Mouse (Mus musculus): ENCODE measurements around the gene Hoxa11. TPM values are rescaled to one million over a fixed set of nuclear protein-coding genes. Genes with fewer than 3 reads are reported as not detected.

Hoxa11 gene
- not detected in 2 replicates for total RNA-seq (2021)
- long read RNA-seq, experiment 1: 0 reads
- long read RNA-seq, experiment 2: 0 reads

- no peak for DNase-seq
Measured at GRCm38 (mm10) chr6:52245757-52246142, at the start of gene Hoxa11. Gene Hoxa11 (minus strand): TSS chr6:52245810.

- no peak for DNase-seq
Measured at GRCm38 (mm10) chr6:52294616-52295015, 49.0 kb upstream of the Hoxa11 start.

DNA sequence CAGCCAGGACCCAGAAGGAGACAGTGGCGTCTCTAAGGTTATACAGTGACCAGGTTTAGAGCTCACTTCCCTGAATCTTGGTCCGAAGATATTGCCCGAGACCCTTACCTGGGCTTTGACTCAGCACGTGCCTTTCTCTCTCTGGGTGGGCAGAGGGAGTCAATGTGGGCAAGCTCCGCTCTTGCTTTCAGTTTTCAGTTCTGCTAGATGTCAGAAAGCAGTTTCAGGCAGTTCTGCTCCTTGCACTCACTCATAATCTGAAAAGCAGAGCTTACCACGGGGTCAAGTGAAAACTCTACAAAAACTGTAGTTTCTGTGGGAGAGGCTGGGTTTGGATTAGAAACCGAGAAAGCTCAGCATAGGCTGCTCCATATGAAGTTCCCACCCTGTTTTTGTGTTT lies 46.7 kb upstream of the Hoxa11 start:
- DNase-seq: no peak

GRCm38 (mm10) chr6:52291021-52291860 lies 45.6 kb upstream of the Hoxa11 start:
- DNase-seq: peak; percentile 50

DNA sequence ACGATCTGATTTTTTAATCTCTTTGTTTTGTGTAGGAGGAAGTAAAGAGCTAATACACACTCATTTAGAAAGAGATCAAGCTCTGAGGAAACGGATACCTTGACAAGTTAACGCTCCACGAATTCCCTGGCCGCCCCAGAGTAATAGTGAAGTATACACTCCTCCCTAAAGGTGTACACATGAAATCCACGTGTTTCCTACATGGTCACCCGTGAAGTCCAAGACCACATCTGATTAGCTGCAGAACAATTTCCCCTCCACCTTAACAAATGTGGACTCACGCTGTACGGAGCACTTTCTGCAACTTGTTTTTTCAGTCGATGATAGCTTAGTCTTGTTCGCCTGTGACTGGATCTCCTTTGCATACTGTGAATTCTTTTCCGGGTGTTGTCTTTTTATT lies 44.6 kb upstream of the Hoxa11 start:
- no peak for DNase-seq

GRCm38 (mm10) chr6:52283896-52284295 lies 38.3 kb upstream of the Hoxa11 start:
- DNase-seq: peak; percentile 55

GRCm38 (mm10) chr6:52281084-52281483 lies 35.5 kb upstream of the Hoxa11 start:
- DNase-seq: no peak

DNA sequence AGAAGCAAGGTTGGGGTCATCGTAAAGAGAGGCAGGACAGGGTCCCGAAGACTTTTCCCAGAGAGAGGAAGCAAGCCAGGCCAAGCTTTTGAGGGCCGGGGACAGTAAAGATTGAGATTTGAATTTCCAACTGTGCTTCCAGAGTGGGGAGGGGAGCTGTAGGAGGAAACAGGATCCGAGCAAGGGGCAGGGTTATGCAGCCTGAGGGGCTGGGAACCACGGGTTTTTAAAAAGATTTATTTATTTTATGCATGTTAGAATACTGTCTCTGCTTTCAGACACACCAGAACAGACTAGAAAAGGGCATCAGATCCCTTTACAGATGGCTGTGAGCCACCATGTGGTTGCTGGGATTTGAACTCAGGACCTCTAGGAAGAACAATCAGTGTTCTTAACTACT lies 31.3 kb upstream of the Hoxa11 start:
- DNase-seq: no peak

- DNase-seq: no peak
Measured at GRCm38 (mm10) chr6:52276382-52276781, 30.8 kb upstream of the Hoxa11 start.

GRCm38 (mm10) chr6:52275563-52276280 lies 30.1 kb upstream of the Hoxa11 start:
- DNase-seq: no peak

- no peak for DNase-seq
Measured at GRCm38 (mm10) chr6:52274576-52274975, 29.0 kb upstream of the Hoxa11 start.

- no peak for DNase-seq
Measured at GRCm38 (mm10) chr6:52273656-52274280, 28.2 kb upstream of the Hoxa11 start.

GRCm38 (mm10) chr6:52272766-52273655 lies 27.4 kb upstream of the Hoxa11 start:
- no peak for DNase-seq

GRCm38 (mm10) chr6:52270494-52271480 lies 25.2 kb upstream of the Hoxa11 start:
- DNase-seq: peak; percentile 76

GRCm38 (mm10) chr6:52268756-52269155 lies 23.1 kb upstream of the Hoxa11 start:
- DNase-seq: no peak

- no peak for DNase-seq
Measured at GRCm38 (mm10) chr6:52268341-52268740, 22.7 kb upstream of the Hoxa11 start.

GRCm38 (mm10) chr6:52267691-52268090 lies 22.1 kb upstream of the Hoxa11 start:
- DNase-seq: no peak

GRCm38 (mm10) chr6:52267221-52267620 lies 21.6 kb upstream of the Hoxa11 start:
- DNase-seq: no peak

- no peak for DNase-seq
Measured at GRCm38 (mm10) chr6:52266666-52266985, 21.0 kb upstream of the Hoxa11 start.

DNA sequence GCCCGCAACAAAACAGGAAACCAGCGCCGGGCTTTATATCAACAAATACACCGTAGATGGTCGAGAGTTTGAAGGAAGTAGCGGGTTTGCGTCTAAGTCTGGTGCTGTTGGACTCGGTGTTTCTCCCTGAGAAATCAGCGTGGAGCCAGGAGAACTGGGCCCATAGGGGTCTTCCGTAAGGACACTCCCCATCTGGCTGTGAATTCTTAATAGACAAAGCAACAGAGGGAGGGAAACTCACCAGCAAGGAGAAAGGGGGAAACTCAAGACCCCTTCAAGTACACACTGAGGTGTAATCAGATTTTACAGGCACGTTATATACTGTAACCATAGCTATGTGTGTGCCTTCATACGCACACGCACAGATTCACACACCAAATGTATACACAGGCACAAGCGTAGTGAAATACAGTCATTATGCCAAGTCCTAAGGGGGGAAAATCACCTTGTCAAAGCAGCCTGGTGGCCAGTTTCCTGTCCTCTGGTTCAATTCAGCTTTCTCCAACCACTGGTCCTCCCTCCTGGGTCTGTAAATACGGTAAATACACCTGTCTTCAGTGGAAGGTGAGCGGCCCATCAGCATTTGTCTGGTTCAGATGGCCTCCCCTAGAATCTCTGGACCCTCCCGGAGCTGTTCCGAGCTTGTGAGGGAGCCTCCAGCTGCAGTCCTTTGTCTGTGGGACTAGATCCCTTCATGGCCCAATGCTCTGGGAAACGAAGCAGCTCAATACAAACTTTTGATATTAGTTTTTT lies 20.5 kb upstream of the Hoxa11 start:
- no peak for DNase-seq
